Mouse (Mus musculus) brain, embryonic 14.5 days (tissue): ENCODE results near the gene Relch.

Experiments
- CTCF ChIP-seq: fragments of 200-500 bp; IDR thresholded peaks from 2 replicates; pipeline ENCODE4 v1.5.1; 2012; ENCODE audit warnings: inconsistent platforms, mild to moderate bottlenecking, moderate library complexity, borderline replicate concordance; ENCODE audit not compliant: insufficient read depth, insufficient read length; ENCODE audit errors: extremely low read depth
- POLR2A ChIP-seq: fragments of 200-500 bp; IDR thresholded peaks from 2 replicates; pipeline ENCODE4 v1.6.1; 2012; ENCODE audit warnings: mild to moderate bottlenecking, inconsistent platforms, borderline replicate concordance; ENCODE audit not compliant: poor library complexity, insufficient read depth, insufficient read length, severe bottlenecking; ENCODE audit errors: extremely low read depth

- TF ChIP-seq POLR2A, result no peak
- TF ChIP-seq CTCF, result no peak
These were observed 19.6 kb upstream of the Relch start for GRCm38 (mm10) chr1:105644093-105644492.
